Mouse (Mus musculus) testis, adult 2 months (tissue): ENCODE measurements around the gene Ndufb8.
A peak's percentile ranks its signal among the peaks of the same experiment; 100 is the strongest.

ENCODE experiments used
- CTCF ChIP-seq: fragments of 200-500 bp; IDR thresholded peaks from 2 replicates; pipeline ENCODE4 v1.5.1; 2012; ENCODE audit warnings: low read depth, mild to moderate bottlenecking, inconsistent platforms, low read length, moderate library complexity; ENCODE audit not compliant: control insufficient read depth, insufficient read depth, insufficient replicate concordance
- POLR2A ChIP-seq: fragments of 200-500 bp; IDR thresholded peaks from 2 replicates; pipeline ENCODE4 v1.6.1; 2012; ENCODE audit warnings: low read depth, mild to moderate bottlenecking, inconsistent platforms, low read length, moderate library complexity; ENCODE audit not compliant: control insufficient read depth

DNA sequence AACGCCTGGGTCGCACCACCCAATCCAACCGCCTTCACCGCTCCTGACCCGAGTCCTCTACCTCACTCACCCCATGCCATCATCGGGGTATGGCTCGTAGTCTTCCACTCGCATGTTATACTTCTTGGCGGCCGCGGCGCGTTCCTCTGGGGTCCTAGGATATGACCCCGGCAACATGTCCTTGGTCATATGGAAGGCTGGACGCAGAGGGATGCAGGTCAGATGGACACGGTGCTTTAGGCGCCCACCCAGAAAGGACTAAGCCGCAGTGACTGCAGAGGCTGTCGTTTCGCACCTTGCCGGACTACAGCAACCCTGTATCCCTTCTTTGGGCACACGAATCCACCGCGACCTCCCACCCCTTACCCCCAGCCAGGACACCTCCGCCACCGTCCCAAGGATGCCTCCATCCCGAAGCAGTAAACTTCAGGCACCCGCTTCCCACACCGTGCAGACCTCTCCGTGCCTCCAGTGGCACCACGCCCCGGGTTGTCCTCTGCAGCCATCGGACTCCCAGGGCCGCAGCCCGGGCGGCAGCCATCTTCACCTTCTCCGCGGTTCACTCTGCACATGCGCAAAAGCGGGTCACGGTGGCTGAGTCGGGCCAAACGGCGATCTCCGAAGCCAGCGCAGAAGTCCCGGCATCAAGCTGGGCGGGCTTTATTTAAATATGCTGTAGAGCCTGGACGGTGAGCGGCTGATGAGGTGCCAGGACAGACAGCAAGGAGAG is at the start of gene Ndufb8:
- TF ChIP-seq CTCF (no peak), POLR2A (peak; percentile 90)
